Mouse (Mus musculus): ENCODE measurements around the gene Ebp. TPM values are rescaled to one million over a fixed set of nuclear protein-coding genes. Genes with fewer than 3 reads are reported as not detected.

The Ebp gene
- polyA plus RNA-seq, 3 experiments from 2014 or later: 128 to 201 (median 145) TPM

- ATAC-seq: no peak
These were observed 10.3 kb downstream of the Ebp start for GRCm38 (mm10) chrX:8182871-8183540.

- ATAC-seq: no peak
These were observed 13.7 kb downstream of the Ebp start for GRCm38 (mm10) chrX:8179646-8180045.

- no peak for ATAC-seq
These were observed 14.4 kb downstream of the Ebp start for GRCm38 (mm10) chrX:8178871-8179270.

GRCm38 (mm10) chrX:8175504-8176385, 17.6 kb downstream of the Ebp start, which contains the start of gene Tbc1d25:
Tbc1d25 (minus strand) TSS chrX:8176181.
- peak; percentile 80 for ATAC-seq

- ATAC-seq: no peak
These were observed 18.2 kb downstream of the Ebp start for GRCm38 (mm10) chrX:8175169-8175503.

GRCm38 (mm10) chrX:8167716-8168647, 25.3 kb downstream of the Ebp start:
- ATAC-seq: no peak

GRCm38 (mm10) chrX:8164471-8164870, 28.8 kb downstream of the Ebp start:
- ATAC-seq: no peak

- no peak for ATAC-seq
These were observed 30.2 kb downstream of the Ebp start for GRCm38 (mm10) chrX:8163076-8163475.

GRCm38 (mm10) chrX:8145153-8145991, 47.9 kb downstream of the Ebp start, which contains the start of gene Rbm3:
Rbm3 (minus strand) TSS chrX:8145880.
- peak; percentile 84 for ATAC-seq

GRCm38 (mm10) chrX:8143750-8144149, 49.6 kb downstream of the Ebp start:
- ATAC-seq: no peak

- no peak for ATAC-seq
These were observed 50.4 kb downstream of the Ebp start for GRCm38 (mm10) chrX:8142948-8143347.

- ATAC-seq: no peak
These were observed 52.3 kb downstream of the Ebp start for GRCm38 (mm10) chrX:8141058-8141457.

GRCm38 (mm10) chrX:8140446-8140845, 52.9 kb downstream of the Ebp start:
- no peak for ATAC-seq

GRCm38 (mm10) chrX:8139480-8139879, 53.8 kb downstream of the Ebp start:
- ATAC-seq: no peak

- ATAC-seq: no peak
These were observed 57.4 kb downstream of the Ebp start for GRCm38 (mm10) chrX:8135886-8136285.

Other genes starting within 250 kb of the Ebp start
- 10 to 100 TPM in 1 of 3 experiments, 1 to 10 TPM in 2; 6.2 to 12.7 (median 9.4) TPM for gene Hdac6, start 245.6 kb downstream of the Ebp start, polyA plus RNA-seq (2017; shearing (Covaris generic))
- 10 to 100 TPM in 2 of 3 experiments, not detected in 1; 25.6 to 27.7 TPM for gene Gata1, start 215.4 kb downstream of the Ebp start, polyA plus RNA-seq (2017; shearing (Covaris generic))
- gene Glod5, start 175.0 kb downstream of the Ebp start, polyA plus RNA-seq (2017; shearing (Covaris generic)): not detected
- 10 to 100 TPM; 14.7 to 26.1 (median 20.7) TPM for gene Suv39h1, start 118.8 kb downstream of the Ebp start, polyA plus RNA-seq (2017; shearing (Covaris generic))
- gene Was, start 103.0 kb downstream of the Ebp start, polyA plus RNA-seq (2017; shearing (Covaris generic)): 10 to 100 TPM; 18.3 to 24.3 (median 22.3) TPM
- gene Wdr13, start 60.6 kb downstream of the Ebp start, polyA plus RNA-seq (2017; shearing (Covaris generic)): 10 to 100 TPM; 13.8 to 20.4 (median 19.5) TPM
- gene Rbm3, start 47.6 kb downstream of the Ebp start, polyA plus RNA-seq (2017; shearing (Covaris generic)): 100 to 1,000 TPM; 601 to 807 (median 769) TPM
- gene Tbc1d25, start 17.3 kb downstream of the Ebp start, polyA plus RNA-seq (2017; shearing (Covaris generic)): 1 to 10 TPM; 2.5 to 4.1 (median 3.7) TPM
- gene Porcn, start 13.0 kb upstream of the Ebp start, polyA plus RNA-seq (2017; shearing (Covaris generic)): under 1 TPM in 2 of 3 experiments, not detected in 1; 0.36 to 0.69 TPM
- 10 to 100 TPM; 17.6 to 24.1 (median 18.7) TPM for gene Ftsj1, start 58.9 kb upstream of the Ebp start, polyA plus RNA-seq (2017; shearing (Covaris generic))
- not detected for gene Slc38a5, start 77.6 kb upstream of the Ebp start, polyA plus RNA-seq (2017; shearing (Covaris generic))
- not detected for gene Ssxb10, start 133.9 kb upstream of the Ebp start, polyA plus RNA-seq (2017; shearing (Covaris generic))
- not detected for gene Ssxb9, start 173.5 kb upstream of the Ebp start, polyA plus RNA-seq (2017; shearing (Covaris generic))
- not detected for gene Ssxb1, start 219.8 kb upstream of the Ebp start, polyA plus RNA-seq (2017; shearing (Covaris generic))